Mouse (Mus musculus) granulocyte monocyte progenitor cell, adult 5-6 weeks (primary cell): ENCODE data around the gene Ccr8. TPM values are rescaled to one million over a fixed set of nuclear protein-coding genes. Genes with fewer than 3 reads are reported as not detected.
"Not testable (repeated sequence)": the region's sequence is repeated elsewhere in the genome, so short reads cannot be mapped to it uniquely, and the experiment has no call there.

ENCODE experiments used
- ATAC-seq: replicated peaks from 2 replicates; pipeline ENCODE4 v1.8.0; 2016; ENCODE audit warnings: mild to moderate bottlenecking, moderate TSS enrichment, inconsistent platforms; ENCODE audit not compliant: poor library complexity, severe bottlenecking
- total RNA-seq, 2 experiments: library from RNA; stranded (forward) in 1 of 2; stranded (reverse) in 1 of 2; fragments of 200-712, 200-1000 nt in 1 of 2; fragments of >200 nt in 1 of 2; fragmentation: Nextera tagmentation in 1 of 2; gene quantifications; 2 replicates each; pipeline ENCODE4 v1.2.3; 2014 to 2017

Gene Ccr8
- total RNA-seq, 2 experiments from 2014 or later = not detected

DNA sequence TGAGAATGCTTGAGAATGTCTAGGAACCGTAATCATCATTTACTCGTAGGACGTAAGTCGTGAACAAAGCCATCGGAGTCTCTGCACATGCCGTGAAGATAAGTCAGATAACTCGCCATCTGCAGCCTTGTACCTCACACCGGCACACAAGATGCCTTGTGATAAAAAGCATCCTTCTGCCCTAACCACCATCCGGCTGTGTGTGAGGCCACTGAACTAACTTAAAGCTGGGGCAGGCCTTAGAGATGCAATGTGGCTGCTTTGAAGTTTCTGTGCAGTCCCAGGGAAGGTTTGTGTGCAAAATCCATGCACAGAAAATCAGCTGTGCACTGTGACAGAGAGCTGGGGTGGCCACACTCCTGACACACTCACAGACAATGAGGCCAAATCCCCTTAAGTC, 7.5 kb upstream of the Ccr8 start:
- ATAC-seq = no peak

DNA sequence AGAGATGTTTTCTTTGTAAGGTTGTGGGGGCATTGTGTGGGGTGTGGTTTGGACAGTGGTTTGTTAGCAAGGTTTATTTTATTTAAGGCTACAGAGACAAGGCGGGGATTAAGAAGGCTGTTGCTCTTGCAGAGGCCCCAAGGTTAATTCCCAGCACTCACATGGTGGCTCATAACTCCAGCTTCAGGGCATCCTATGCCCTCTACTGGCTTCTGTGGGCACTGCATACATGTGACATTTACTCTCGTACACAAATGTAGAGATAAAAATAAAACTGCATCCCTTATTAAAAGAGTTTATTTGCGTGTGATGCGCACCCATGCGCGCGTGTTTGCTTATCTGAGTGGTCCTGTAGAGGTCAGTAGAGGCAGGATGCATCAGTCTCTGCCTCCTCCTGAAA, 2.8 kb upstream of the Ccr8 start:
- no peak for ATAC-seq

GRCm38 (mm10) chr9:120091086-120091485, 828 bp upstream of the Ccr8 start:
- ATAC-seq = no peak

DNA sequence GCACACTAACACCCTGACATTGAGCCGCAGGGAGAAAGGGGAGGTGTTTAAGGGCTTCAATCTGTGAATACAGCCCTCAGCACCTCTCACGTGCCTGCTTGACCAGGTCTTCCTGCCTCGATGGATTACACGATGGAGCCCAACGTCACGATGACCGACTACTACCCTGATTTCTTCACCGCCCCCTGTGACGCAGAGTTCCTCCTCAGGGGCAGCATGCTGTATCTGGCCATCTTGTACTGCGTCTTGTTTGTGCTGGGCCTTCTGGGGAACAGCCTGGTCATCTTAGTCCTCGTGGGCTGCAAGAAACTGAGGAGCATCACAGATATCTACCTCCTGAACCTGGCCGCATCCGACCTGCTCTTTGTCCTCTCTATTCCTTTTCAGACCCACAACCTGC, 1.8 kb downstream of the Ccr8 start:
- no peak for ATAC-seq

DNA sequence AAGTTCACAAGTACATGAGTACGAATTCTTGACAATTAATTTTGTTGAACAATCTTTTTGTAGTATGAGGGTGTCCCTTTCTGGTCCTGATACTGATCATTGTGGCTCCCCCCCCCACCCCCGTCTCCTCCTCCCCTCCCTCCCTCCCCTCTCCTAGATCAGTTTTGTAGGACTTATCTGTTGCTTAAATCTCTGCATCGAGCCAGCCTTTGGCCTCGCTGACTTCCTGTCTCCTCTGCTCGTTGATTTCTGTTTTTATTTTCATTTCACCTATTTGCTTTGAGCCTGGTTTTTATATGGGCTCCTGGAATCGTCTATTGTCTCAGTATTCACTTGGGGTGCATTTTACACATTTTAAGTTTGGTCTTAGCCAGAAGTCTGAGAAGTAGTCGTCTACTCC, 4.0 kb downstream of the Ccr8 start:
- ATAC-seq = no peak

DNA sequence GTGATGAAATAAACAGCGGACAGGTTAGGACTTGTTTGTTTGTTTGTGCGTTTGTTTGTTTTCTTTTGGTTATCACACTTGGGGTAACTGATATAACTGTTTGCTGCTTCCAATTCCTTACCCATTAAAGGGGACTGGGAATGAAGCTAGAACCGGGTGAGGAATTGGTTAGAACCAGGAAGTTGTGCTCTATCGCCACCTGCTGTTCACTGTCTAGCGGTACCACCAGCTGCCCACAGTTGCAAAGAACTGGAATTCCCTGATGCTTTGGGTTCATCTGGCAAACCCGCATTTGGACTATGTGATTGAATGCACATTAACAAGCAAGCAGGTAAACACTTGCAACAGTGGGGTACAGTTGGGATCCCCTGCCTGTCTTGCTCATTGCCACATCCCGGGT, 6.8 kb downstream of the Ccr8 start:
- ATAC-seq = peak; percentile 87

DNA sequence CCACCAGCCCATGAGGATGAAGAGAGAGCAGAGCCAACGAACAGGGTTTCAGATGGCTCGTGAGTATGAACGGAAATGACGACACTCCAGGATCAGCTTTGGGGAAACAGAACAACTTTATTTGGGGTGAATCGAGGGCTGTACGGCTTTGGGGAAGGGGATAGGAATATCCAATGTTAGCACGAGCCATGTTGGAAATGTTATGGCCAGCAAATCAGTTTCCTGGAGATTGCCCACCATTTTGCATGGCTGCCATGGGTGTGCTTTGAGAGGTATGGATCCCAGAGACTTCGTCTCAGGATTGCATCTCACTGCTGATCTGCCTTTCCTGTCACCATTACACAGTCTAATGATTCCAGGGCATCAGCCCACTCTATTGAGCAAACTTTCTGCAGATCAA, 7.4 kb downstream of the Ccr8 start:
- no peak for ATAC-seq

GRCm38 (mm10) chr9:120101165-120101564, 9.3 kb downstream of the Ccr8 start:
- peak; percentile 65; the same call in 1 of the 2 replicates for ATAC-seq

- ATAC-seq = not testable (repeated sequence)
Measured at GRCm38 (mm10) chr9:120108953-120109352, 17.0 kb downstream of the Ccr8 start.

DNA sequence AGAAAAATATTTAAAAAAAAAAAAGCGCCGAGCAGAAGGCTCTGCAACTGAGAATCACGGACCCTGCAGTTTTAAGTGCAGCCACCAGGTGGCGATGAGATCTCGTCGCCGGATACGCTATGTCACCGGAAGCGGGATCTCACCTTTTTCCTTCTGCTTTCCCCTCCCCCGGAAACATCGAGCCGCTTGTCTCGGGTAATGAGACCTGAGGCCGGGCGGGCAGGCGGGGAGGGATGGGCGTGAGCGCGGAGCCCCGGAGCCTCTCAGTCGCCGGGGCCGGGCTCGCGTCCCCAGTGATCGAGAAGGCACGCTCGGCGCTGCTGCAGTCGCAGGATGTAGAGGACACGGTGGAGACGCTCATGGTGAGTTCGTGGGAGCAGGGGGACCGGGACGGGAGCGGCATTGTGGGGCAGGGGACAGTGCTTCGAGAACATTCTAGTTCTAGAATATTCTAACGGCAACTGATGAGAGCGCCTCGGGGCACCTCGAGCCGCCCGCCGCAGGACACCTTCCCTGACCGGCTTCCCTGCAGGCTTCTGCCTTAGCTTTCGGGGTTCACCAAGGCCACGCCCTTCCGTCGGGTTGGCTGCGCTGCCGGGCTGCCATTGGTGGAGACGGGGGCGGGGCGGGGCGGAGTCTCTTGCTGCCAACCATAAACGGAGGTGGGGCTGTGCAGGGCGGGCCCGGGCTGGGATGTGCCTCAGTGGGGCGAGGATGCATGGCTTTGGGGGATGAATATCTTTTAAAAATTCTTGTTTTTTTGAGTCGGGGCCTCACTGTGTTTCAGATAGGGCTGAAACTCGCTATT, 18.5 kb downstream of the Ccr8 start, which contains the start of gene Slc25a38:
Gene Slc25a38, plus strand, starts transcription at position 164 of the 808 bp plus-strand sequence.
- ATAC-seq = peak; percentile 97

DNA sequence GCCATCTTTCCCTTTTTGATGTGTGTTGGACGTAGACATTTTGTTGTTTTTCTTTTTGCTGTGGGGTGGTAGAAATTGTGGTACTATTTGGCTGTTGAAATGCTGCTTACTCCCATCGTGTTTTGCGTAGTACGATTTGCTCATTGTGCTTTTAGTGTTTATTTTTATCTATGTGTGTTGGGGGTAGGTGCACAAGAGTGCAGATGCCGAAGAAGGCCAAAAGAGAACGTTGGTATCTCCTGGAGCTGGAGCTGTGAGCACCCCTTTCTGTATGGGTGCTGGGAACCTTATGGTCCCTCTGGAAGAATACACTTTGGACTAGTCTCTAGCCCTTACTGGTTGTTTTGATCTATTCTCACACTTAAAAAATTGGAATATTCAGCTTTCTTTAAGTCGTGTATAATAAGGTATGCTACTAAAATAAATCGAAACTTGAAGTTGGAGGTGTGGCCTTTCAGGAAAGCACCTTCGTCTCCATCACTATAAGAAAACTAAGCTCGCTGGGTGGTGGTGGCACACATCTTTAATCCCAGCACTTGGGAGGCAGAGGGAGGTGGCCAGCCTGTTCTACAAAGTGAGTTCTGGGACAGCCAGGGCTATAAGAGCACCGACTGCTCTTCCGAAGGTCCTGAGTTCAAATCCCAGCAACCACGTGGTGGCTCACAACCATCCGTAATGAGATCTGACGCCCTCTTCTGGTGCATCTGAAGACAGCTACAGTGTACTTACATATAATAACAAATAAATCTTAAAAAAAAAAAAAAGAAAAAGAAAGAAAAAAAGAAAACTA, 19.4 kb downstream of the Ccr8 start:
- no peak for ATAC-seq

- ATAC-seq = no peak
Measured at GRCm38 (mm10) chr9:120112472-120112871, 20.6 kb downstream of the Ccr8 start.

DNA sequence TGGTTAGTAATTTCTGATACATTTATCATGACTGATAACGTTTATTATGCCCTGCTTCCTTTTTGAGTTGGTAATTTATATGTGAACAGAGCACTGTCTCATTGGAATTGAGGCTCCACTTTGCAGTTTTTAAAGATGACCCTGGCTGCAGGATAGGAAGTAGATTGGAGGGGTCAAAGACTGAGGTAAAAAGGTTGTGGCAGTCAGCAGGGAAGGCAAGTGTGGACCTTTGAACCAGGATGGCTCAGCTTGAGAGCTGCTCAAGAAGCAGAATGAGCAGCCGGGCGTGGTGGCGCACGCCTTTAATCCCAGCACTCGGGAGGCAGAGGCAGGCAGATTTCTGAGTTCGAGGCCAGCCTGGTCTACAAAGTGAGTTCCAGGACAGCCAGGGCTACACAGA, 21.5 kb downstream of the Ccr8 start:
- ATAC-seq = no peak

DNA sequence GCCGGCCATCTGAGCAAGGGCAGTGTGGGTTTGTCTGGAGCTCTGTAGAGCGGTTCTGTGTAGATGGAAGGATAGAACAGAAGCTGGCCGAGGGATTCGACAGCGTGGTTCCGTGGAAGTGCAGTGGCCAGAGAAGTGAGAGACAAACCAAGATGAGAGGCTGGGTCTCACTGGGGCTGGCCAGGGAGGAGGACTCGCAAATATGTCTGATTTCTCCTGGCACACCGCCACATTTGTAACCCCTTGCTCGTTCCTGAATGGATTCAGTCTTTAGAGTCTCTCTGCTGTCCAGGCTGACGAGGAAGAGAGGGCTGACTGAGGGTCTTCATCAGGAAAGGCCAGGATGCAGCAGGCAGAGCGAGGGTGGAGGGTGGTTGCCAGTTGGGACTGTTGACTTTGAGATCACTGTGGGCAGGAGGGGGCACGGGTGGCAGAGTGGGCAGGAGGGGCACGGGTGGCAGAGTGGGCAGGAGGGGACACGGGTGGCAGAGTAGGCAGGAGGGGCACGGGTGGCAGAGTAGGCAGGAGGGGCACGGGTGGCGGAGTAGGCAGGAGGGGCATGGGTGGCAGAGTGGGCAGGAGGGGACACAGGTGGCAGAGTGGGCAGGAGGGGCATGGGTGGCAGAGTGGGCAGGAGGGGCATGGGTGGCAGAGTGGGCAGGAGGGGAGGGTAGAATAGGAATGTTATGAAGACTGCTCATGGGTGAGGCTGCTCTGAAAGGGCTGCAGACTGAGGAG, 22.3 kb downstream of the Ccr8 start:
- ATAC-seq = no peak

DNA sequence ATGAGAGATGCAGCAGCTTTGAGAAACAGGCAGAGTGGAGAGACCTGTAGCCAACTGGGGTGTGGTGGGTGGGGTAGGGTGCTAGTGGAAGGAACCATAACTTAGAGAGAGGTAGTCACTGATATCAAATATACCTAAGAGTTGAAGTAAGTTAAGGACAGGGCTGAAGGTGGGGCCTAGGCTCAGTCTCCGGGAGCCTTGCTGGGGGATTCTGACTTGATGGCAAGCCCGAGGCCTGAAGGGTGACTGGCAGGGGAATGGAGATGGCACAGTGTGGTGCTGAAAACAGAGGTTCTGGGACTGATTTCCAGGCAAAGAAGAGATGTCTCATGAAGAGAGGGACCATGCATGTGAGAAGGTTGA, 22.9 kb downstream of the Ccr8 start:
- no peak for ATAC-seq

DNA sequence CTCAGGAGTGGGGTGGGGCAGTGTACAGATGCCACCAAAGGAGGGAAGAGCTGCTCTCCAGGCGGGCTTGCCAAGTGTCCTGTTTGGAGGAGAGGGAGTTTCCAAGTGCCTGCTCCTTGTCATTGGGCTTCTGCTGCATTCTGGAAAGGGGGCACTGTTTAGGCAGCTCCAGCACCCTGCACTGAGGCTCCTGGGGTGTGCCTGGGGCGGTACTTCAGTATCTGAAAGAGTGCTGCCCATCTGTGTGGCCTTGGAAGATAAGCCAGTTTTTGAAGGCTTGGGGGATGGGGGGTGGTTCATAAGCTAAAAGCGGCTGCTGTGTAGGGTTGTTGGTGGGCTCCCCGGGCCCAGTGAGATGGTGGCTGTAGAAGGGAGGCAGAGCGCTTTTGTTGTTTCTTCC, 23.7 kb downstream of the Ccr8 start:
- ATAC-seq = no peak

DNA sequence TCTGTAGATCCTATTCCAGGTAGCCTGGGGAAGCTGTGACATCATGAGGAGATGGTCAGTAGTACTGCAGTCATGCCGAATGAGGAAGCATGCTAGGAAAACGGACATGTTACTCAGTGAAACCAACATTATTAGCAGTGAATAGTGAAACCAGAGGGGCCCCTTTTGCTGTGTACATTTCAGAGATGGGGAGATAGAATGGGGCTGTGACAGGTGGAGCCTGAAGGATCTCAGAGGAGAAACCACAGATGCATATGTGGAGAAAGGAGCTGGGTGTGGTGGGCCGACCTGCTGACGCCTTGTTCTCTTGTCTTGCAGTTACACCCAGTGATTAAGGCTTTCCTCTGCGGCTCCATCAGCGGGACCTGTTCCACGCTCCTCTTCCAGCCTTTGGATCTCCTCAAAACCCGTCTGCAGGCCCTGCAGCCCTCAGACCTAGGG, 24.3 kb downstream of the Ccr8 start:
- ATAC-seq = peak; percentile 80

- peak; percentile 67 for ATAC-seq
Measured at GRCm38 (mm10) chr9:120118212-120118611, 26.3 kb downstream of the Ccr8 start.

DNA sequence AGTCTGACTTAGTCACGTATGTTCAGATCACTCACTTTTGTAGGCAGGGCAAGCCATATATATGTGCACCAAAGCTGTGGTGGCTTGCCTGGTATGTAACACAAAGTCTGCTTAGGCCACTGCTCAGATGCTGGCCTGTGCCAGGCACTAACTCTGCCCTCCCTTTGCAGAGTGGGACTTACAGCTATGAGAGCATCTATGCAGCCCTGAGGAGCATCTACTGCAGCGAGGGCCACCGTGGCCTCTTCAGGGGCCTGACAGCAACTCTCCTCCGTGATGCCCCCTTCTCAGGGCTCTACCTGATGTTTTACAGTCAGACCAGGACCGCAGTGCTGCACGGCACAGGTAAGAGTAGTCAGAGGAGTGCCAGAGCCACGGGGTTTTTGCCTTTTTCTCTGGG, 28.6 kb downstream of the Ccr8 start:
- no peak for ATAC-seq

- no peak for ATAC-seq
Measured at GRCm38 (mm10) chr9:120126868-120127267, 35.0 kb downstream of the Ccr8 start.
